Mouse (Mus musculus) CH12.LX (cell line): ENCODE measurements around the gene Zfp692. TPM values are rescaled to one million over a fixed set of nuclear protein-coding genes. Genes with fewer than 3 reads are reported as not detected.

ENCODE experiments used
- DNase-seq: peaks from one replicate; pipeline ENCODE4 v3.0.0-alpha.2; 2013; ENCODE audit errors: extremely low read depth
- H3K27ac ChIP-seq: 2 replicates; pipeline ENCODE4 v1.5.1; 2012; ENCODE audit warnings: low read depth, mild to moderate bottlenecking, control low read depth, moderate library complexity; ENCODE audit not compliant: insufficient read depth
- H3K27me3 ChIP-seq: replicated peaks from 2 replicates; pipeline ENCODE3; 2012; ENCODE audit warnings: inconsistent platforms
- H3K36me3 ChIP-seq, 2 experiments: replicated peaks in 1 of 2; 2 replicates each; pipeline versions ENCODE3 to v1.6.1; 2012; ENCODE audit warnings: inconsistent platforms in 1 of 2, low read length in 1 of 2, mild to moderate bottlenecking in 1 of 2, mixed read lengths in 1 of 2, moderate library complexity in 1 of 2; ENCODE audit not compliant: control insufficient read depth in 1 of 2, insufficient read depth in 1 of 2
- H3K4me1 ChIP-seq, 2 experiments: 2 replicates each; pipeline ENCODE4 v1.6.1; 2012; ENCODE audit warnings: inconsistent platforms in 1 of 2, moderate library complexity in 1 of 2; ENCODE audit not compliant: insufficient read depth in 2 of 2, control insufficient read depth in 1 of 2
- H3K4me2 ChIP-seq: 2 replicates; pipeline ENCODE4 v1.6.1; 2012; ENCODE audit warnings: low read depth, mild to moderate bottlenecking, control low read depth; ENCODE audit not compliant: poor library complexity, insufficient read depth, severe bottlenecking
- H3K4me3 ChIP-seq, 3 experiments: fragments of 150-350 bp in 1 of 3; sonication (generic) in 1 of 3; replicated peaks in 1 of 3; 2 replicates each; pipeline versions ENCODE3 to v1.5.1; 2011 to 2012; ENCODE audit warnings: low read depth in 2 of 3, low read length in 2 of 3, mild to moderate bottlenecking in 2 of 3, moderate library complexity in 2 of 3, control low read depth in 1 of 3, improper control_type of control experiment in 1 of 3, inconsistent platforms in 1 of 3, mixed read lengths in 1 of 3; ENCODE audit not compliant: poor library complexity in 1 of 3
- H3K79me2 ChIP-seq: replicated peaks from 2 replicates; pipeline ENCODE4 v1.6.1; 2012; ENCODE audit warnings: mild to moderate bottlenecking, moderate library complexity; ENCODE audit not compliant: control insufficient read depth, poor library complexity, insufficient read depth, severe bottlenecking; ENCODE audit errors: extremely low read depth
- H3K9ac ChIP-seq: 2 replicates; pipeline ENCODE4 v1.6.1; 2012; ENCODE audit warnings: low read depth, mild to moderate bottlenecking, control low read depth, moderate library complexity; ENCODE audit not compliant: insufficient read depth
- H3K9me3 ChIP-seq: replicated peaks from 2 replicates; pipeline ENCODE3; 2012; ENCODE audit warnings: low read length, inconsistent platforms, mixed read lengths
- CHD1 ChIP-seq: IDR thresholded peaks from 2 replicates; pipeline ENCODE4 v1.6.1; 2012; ENCODE audit warnings: low read depth, low read length, improper control_type of control experiment, inconsistent platforms
- CHD2 ChIP-seq: IDR thresholded peaks from 2 replicates; pipeline ENCODE4 v1.6.1; 2011; ENCODE audit warnings: low read length, improper control_type of control experiment
- E2F4 ChIP-seq: IDR thresholded peaks from 2 replicates; pipeline ENCODE4 v1.6.1; 2011; ENCODE audit warnings: low read depth, low read length, improper control_type of control experiment; ENCODE audit not compliant: insufficient replicate concordance
- ELF1 ChIP-seq: IDR thresholded peaks from 2 replicates; pipeline ENCODE4 v1.6.1; 2014; ENCODE audit warnings: low read depth, mild to moderate bottlenecking, inconsistent platforms, low read length, improper control_type of control experiment
- EP300 ChIP-seq: IDR thresholded peaks from 2 replicates; pipeline ENCODE4 v1.6.1; 2011; ENCODE audit warnings: low read length, improper control_type of control experiment
- ETS1 ChIP-seq: conservative IDR thresholded peaks from 2 replicates; pipeline ENCODE4 v1.6.1; 2012; ENCODE audit warnings: low read depth, mild to moderate bottlenecking, inconsistent platforms, low read length, improper control_type of control experiment, moderate library complexity
- JUND ChIP-seq: conservative IDR thresholded peaks from 2 replicates; pipeline ENCODE4 v1.6.1; 2011; ENCODE audit warnings: low read depth, low read length, improper control_type of control experiment
- MAX ChIP-seq: IDR thresholded peaks from 2 replicates; pipeline ENCODE4 v1.6.1; 2011; ENCODE audit warnings: low read length, improper control_type of control experiment
- MAZ ChIP-seq: IDR thresholded peaks from 2 replicates; pipeline ENCODE4 v1.6.1; 2012; ENCODE audit warnings: low read depth, mild to moderate bottlenecking, inconsistent platforms, low read length, improper control_type of control experiment, moderate library complexity
- MXI1 ChIP-seq: IDR thresholded peaks from 2 replicates; pipeline ENCODE4 v1.6.1; 2011; ENCODE audit warnings: mild to moderate bottlenecking, low read depth, low read length, improper control_type of control experiment
- NELFE ChIP-seq: IDR thresholded peaks from 2 replicates; pipeline ENCODE4 v1.6.1; 2011; ENCODE audit warnings: low read depth, low read length, improper control_type of control experiment
- NRF1 ChIP-seq: IDR thresholded peaks from 2 replicates; pipeline ENCODE4 v1.6.1; 2014; ENCODE audit warnings: low read depth, mild to moderate bottlenecking, inconsistent platforms, low read length, improper control_type of control experiment, moderate library complexity
- RAD21 ChIP-seq: IDR thresholded peaks from 2 replicates; pipeline ENCODE4 v1.6.1; 2011; ENCODE audit warnings: low read depth, mild to moderate bottlenecking, low read length, improper control_type of control experiment, moderate library complexity
- RCOR1 ChIP-seq: conservative IDR thresholded peaks from 2 replicates; pipeline ENCODE4 v1.6.1; 2012; ENCODE audit warnings: low read depth, mild to moderate bottlenecking, inconsistent platforms, low read length, improper control_type of control experiment
- TBP ChIP-seq: conservative IDR thresholded peaks from 2 replicates; pipeline ENCODE4 v1.6.1; 2011; ENCODE audit warnings: low read depth, low read length, improper control_type of control experiment
- TCF12 ChIP-seq: IDR thresholded peaks from 2 replicates; pipeline ENCODE4 v1.6.1; 2014; ENCODE audit warnings: low read depth, mild to moderate bottlenecking, inconsistent platforms, low read length, improper control_type of control experiment
- UBTF ChIP-seq: IDR thresholded peaks from 2 replicates; pipeline ENCODE4 v1.6.1; 2012; ENCODE audit warnings: low read depth, mild to moderate bottlenecking, inconsistent platforms, low read length, improper control_type of control experiment, moderate library complexity
- ZMIZ1 ChIP-seq: IDR thresholded peaks from 2 replicates; pipeline ENCODE4 v1.6.1; 2012; ENCODE audit warnings: low read depth, mild to moderate bottlenecking, inconsistent platforms, low read length, improper control_type of control experiment
- ZNF384 ChIP-seq: IDR thresholded peaks from 2 replicates; pipeline ENCODE4 v1.6.1; 2012; ENCODE audit warnings: low read depth, low read length, improper control_type of control experiment, inconsistent platforms
- dilution Hi-C: fragments of 300-500 bp; cut with MboI; formaldehyde crosslinking; loops from 2 replicates; pipeline ENCODE4 v1.14.3; 2020; ENCODE audit warnings: low sequenced_read_pairs; ENCODE audit not compliant: extremely low pct_unique_long_range_greater_than_20kb, extremely low pct_ligation_motif_present
- in situ Hi-C: fragments of 300-500 bp; cut with MboI; formaldehyde crosslinking; loops from 3 replicates; pipeline ENCODE4 v1.14.3; 2019; ENCODE audit warnings: low sequenced_read_pairs, low pct_ligation_motif_present, low pct_unique_long_range_greater_than_20kb, mixed read lengths
- polyA plus RNA-seq: library from polyadenylated mRNA; unstranded; fragments of >175 nt; gene quantifications from 2 replicates; pipeline ENCODE4 v1.2.1, GENCODE M21; 2012; ENCODE audit warnings: low read depth; ENCODE audit not compliant: insufficient read length
- total RNA-seq, 2 experiments: library from RNA; depleted of rRNA; stranded (reverse); fragments of 300-350 nt in 1 of 2; fragments of >200 nt in 1 of 2; gene quantifications; 2 replicates each; pipeline ENCODE4 v1.2.3; 2012 to 2014

Gene Zfp692
- total and polyA plus RNA-seq, 3 experiments: 13.1 to 18.7 (median 17.7) TPM

DNA sequence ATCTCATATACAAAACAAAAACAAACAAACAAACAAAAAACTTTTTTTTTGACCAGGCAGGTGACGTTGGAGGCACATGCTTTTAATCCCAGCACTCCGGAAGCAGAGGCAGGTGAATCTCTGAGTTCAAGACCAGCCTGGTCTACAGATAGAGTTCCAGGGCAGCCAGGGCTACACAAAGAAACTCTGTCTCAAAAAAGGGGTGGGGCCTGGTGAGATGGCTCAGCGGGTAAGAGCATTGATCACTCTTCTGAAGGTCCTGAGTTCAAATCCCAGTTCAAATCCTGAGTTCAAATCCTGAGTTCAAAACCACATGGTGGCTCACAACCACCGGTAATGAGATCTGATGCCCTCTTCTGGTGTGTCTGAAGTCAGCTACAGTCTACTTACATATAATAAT, 45.0 kb upstream of the Zfp692 start:
- dilution Hi-C loops: no loop called here
- no peaks in the 10 kb centered on the region for H3K79me2 ChIP-seq
- in situ Hi-C loops: no loop called here
- no peak for TF ChIP-seq RCOR1
- TF ChIP-seq TBP: no peak
- TF ChIP-seq ELF1: no peak
- TF ChIP-seq CHD2: no peak
- no peak for TF ChIP-seq UBTF
- H3K36me3 ChIP-seq: no peaks in the 10 kb centered on the region
- H3K4me1 ChIP-seq: no peaks in the 10 kb centered on the region
- peaks cover 72% of the 10 kb centered on the region for H3K27me3 ChIP-seq
- DNase-seq: no peak
- H3K9ac ChIP-seq: no peak overlapping the region
- peaks cover 3% of the 10 kb centered on the region for H3K9me3 ChIP-seq
- H3K4me2 ChIP-seq: no peak overlapping the region
- H3K27ac ChIP-seq: no peak overlapping the region
- H3K4me3 ChIP-seq: no peak overlapping the region

DNA sequence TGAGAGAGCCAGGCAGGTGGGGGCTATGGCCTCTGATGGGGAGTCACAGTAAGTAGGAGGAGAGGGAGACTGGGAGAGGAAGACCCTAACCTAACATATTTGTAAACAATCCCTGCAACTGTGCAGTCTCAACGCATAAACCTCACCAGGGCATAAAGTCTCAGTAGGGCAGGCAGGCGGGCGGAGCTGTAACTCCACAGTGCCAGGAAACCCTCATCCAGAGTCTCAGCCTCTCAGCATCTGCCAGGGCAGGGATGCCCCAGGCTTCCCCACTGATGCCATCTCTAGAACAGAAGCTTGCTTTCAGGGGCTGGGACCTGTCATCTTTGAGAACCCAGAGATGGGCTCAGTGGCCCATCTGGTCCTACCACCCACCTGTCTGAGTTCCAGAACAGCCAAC, 44.5 kb upstream of the Zfp692 start:
- dilution Hi-C loops: no loop called here
- TF ChIP-seq CHD2 (no peak), MAX (no peak), TCF12 (no peak), UBTF (no peak), RAD21 (no peak), E2F4 (no peak), CHD1 (no peak), ETS1 (no peak)

GRCm38 (mm10) chr11:58263516-58263915, 43.4 kb upstream of the Zfp692 start:
- Histone ChIP-seq H3K4me2 (no peak overlapping the region), H3K27ac (no peak overlapping the region), H3K9me3 (peaks cover 3% of the 10 kb centered on the region), H3K9ac (no peak overlapping the region), H3K79me2 (no peaks in the 10 kb centered on the region), H3K4me1 (no peaks in the 10 kb centered on the region), H3K36me3 (no peaks in the 10 kb centered on the region), H3K4me3 (no peak overlapping the region), H3K27me3 (peaks cover 65% of the 10 kb centered on the region)
- no peak for TF ChIP-seq ZNF384
- no peak for TF ChIP-seq ZMIZ1
- TF ChIP-seq EP300: no peak
- TF ChIP-seq ETS1: no peak
- no peak for TF ChIP-seq RCOR1
- no peak for TF ChIP-seq ELF1
- no peak for TF ChIP-seq NELFE
- TF ChIP-seq RAD21: no peak
- TF ChIP-seq MAX: no peak
- TF ChIP-seq MAZ: no peak
- no peak for TF ChIP-seq NRF1
- TF ChIP-seq JUND: no peak
- no peak for TF ChIP-seq MXI1
- TF ChIP-seq CHD2: no peak
- TF ChIP-seq UBTF: no peak
- in situ Hi-C loops: no loop called here
- dilution Hi-C loops: no loop called here
- DNase-seq: no peak

More for the DNA sequence above, 44.5 kb upstream of the Zfp692 start:
- no peak for DNase-seq
- H3K9ac ChIP-seq: no peak overlapping the region
- H3K27me3 ChIP-seq: peaks cover 72% of the 10 kb centered on the region
- peaks cover 3% of the 10 kb centered on the region for H3K9me3 ChIP-seq
- no peak overlapping the region for H3K27ac ChIP-seq
- H3K4me2 ChIP-seq: no peak overlapping the region
- H3K36me3 ChIP-seq: no peaks in the 10 kb centered on the region
- H3K79me2 ChIP-seq: no peaks in the 10 kb centered on the region
- no peaks in the 10 kb centered on the region for H3K4me1 ChIP-seq
- in situ Hi-C loops: no loop called here
- H3K4me3 ChIP-seq: no peak overlapping the region
